Mouse (Mus musculus) thymus, adult 2 months (tissue): ENCODE measurements around the gene Hspa12a.

Experiments
- CTCF ChIP-seq: fragments of 200-500 bp; IDR thresholded peaks from 2 replicates; pipeline ENCODE4 v1.5.1; 2012; ENCODE audit warnings: mild to moderate bottlenecking, control low read depth, low read length, moderate library complexity, borderline replicate concordance; ENCODE audit not compliant: control insufficient read depth, poor library complexity, insufficient read depth; ENCODE audit errors: extremely low read depth
- POLR2A ChIP-seq: fragments of 200-500 bp; IDR thresholded peaks from 2 replicates; pipeline ENCODE4 v1.6.1; 2012; ENCODE audit warnings: mild to moderate bottlenecking, low read length, control low read depth, moderate library complexity; ENCODE audit not compliant: control insufficient read depth, poor library complexity, insufficient read depth; ENCODE audit errors: extremely low read depth

DNA sequence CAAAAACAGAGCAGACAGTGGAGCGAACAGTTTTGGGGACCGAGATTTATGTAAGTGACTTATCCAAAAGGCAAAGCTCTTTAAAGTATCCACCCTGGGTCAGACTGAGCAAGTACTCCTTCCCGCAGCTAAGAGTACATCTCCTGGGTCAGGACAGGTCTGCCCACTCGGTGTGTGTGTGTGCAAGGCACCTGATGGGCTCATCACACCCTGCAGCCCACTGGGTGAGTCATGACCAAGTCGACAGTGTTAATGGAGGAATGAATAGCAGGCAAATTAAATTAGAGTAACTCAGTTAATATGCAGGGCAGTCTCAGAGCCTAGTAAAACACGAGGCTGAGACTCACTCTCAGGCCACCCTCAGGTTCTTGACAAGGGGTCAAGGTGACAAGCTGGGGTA, 134.6 kb downstream of the Hspa12a start:
- TF ChIP-seq POLR2A (no peak), CTCF (no peak)
